Mouse (Mus musculus) intestine, embryonic 16.5 days (tissue): ENCODE measurements around the gene Helb. TPM values are rescaled to one million over a fixed set of nuclear protein-coding genes. Genes with fewer than 3 reads are reported as not detected.

Experiments
- ATAC-seq: fragments of 200-750 bp; cut with Nextera tagmentation; 2 replicates; pipeline ENCODE4 v1.8.0; 2017; ENCODE audit warnings: moderate TSS enrichment, moderate library complexity
- H3K27ac ChIP-seq: fragments of 300-500 bp; sonication (generic); 2 replicates; pipeline ENCODE4 v1.5.1; 2014; ENCODE audit warnings: mild to moderate bottlenecking, low read length
- H3K27me3 ChIP-seq: fragments of 300-500 bp; sonication (generic); replicated peaks from 2 replicates; pipeline ENCODE4 v1.6.1; 2014; ENCODE audit warnings: low read length, control low read depth, mixed read lengths; ENCODE audit not compliant: control insufficient read depth, insufficient read depth
- H3K36me3 ChIP-seq: fragments of 300-500 bp; sonication (generic); 2 replicates; pipeline ENCODE4 v1.6.1; 2014; ENCODE audit warnings: low read length, control low read depth; ENCODE audit not compliant: control insufficient read depth, insufficient read depth
- H3K4me1 ChIP-seq: fragments of 300-500 bp; sonication (generic); 2 replicates; pipeline ENCODE4 v1.6.1; 2014; ENCODE audit warnings: low read length, control low read depth, mixed read lengths; ENCODE audit not compliant: control insufficient read depth, insufficient read depth
- H3K4me2 ChIP-seq: fragments of 300-500 bp; sonication (generic); 2 replicates; pipeline ENCODE4 v1.6.1; 2014; ENCODE audit warnings: low read depth, low read length, control low read depth
- H3K4me3 ChIP-seq: fragments of 300-500 bp; sonication (generic); 2 replicates; pipeline ENCODE4 v1.5.1; 2014; ENCODE audit warnings: mild to moderate bottlenecking, low read length
- H3K9ac ChIP-seq: fragments of 300-500 bp; sonication (generic); 2 replicates; pipeline ENCODE4 v1.6.1; 2014; ENCODE audit warnings: low read depth, low read length
- H3K9me3 ChIP-seq: fragments of 300-500 bp; sonication (generic); 2 replicates; pipeline ENCODE4 v1.6.1; 2016; ENCODE audit warnings: low read length, control low read depth; ENCODE audit not compliant: control insufficient read depth
- WGBS: fragments of 180-500 bp; shearing (Covaris S2); extraction: QIAGEN DNeasy Blood & Tissue Kit; methylation state at CpG from one replicate; pipeline ENCODE4 v1.1.7; 2014; 5-methylcytosine and 5-hydroxymethylcytosine counted together
- polyA plus RNA-seq: library from polyadenylated mRNA; unstranded; fragments of >200 nt; fragmentation: Nextera tagmentation; extraction: Ambion mirVana; gene quantifications from 2 replicates; pipeline ENCODE4 v1.2.1, GENCODE M21; 2015

Helb gene
- polyA plus RNA-seq, 1 experiment from 2014 or later: 4.2 TPM

DNA sequence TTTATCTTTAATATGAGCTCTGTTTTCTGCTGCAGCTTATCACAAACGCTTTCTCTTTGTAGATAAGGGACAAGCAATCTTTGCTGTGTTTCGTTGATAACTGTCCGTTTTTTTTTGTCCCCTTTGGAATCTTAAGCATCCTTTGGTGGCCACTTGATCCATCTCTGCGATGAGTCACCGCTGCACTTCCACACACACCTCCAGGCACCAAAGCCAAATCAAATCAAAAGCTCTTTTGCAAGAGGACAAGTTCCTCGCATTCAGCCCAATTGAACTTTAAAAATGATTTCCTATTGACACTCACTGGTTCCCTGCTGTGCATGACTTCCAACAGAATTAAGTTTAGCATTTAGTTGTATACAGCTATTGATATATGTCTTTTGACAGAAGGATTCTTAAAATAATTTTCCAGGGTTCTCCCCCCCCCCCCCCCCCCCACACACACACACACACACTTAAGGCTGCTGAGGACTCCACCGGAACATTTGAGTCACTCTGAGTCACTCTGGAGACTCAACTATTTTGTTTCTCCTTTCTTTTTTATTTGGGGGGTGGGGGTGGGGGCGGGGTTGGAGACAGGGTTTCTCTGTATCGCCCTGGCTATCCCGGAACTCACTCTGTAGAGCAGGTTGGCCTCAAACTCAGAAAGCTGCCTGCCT is 52.1 kb downstream of the Helb start:
- Histone ChIP-seq H3K4me1 (no peaks in the 10 kb centered on the region), H3K36me3 (no peaks in the 10 kb centered on the region), H3K27ac (no peak overlapping the region), H3K9me3 (0 out of 2 replicates have a peak, but pooled peaks cover 4% of the 10 kb centered on the region), H3K4me3 (no peak overlapping the region), H3K27me3 (no peaks in the 10 kb centered on the region), H3K4me2 (no peak overlapping the region), H3K9ac (no peak overlapping the region)
- no peak for ATAC-seq
- 65% methylated on average over 10 of the region's 10 CpGs for WGBS

DNA sequence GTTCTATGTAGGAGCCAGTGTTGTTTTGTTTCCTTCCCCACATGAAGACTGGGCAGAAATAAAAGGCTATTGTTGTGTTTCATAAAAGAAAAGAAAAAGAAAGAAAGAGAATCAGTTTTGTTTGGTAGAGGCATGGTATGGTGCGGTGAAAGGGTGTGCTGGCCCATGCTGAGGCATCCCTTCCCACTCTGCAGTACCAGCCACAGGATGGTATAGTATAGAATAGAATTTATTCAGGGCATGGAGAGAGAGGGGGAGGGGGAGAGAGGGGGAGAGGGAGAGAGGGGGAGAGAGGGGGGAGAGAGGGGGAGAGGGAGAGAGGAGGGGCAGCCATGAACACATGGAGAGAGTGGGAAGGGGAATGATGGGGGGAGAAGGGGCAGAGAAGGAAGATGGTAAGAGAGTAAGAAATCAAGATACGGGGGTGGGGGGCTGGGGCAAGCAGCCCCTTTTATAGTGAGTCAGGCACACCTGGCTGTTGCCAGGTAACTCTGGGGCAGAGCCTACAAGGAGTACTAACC is 68.0 kb downstream of the Helb start:
- Histone ChIP-seq H3K27me3 (no peaks in the 10 kb centered on the region), H3K9ac (no peak overlapping the region), H3K4me2 (no peak overlapping the region), H3K36me3 (no peaks in the 10 kb centered on the region), H3K4me1 (no peaks in the 10 kb centered on the region), H3K27ac (no peak overlapping the region), H3K4me3 (no peak overlapping the region), H3K9me3 (no peaks in the 10 kb centered on the region)
- WGBS: 76% methylated on average over 2 of the region's 2 CpGs
- no peak for ATAC-seq

DNA sequence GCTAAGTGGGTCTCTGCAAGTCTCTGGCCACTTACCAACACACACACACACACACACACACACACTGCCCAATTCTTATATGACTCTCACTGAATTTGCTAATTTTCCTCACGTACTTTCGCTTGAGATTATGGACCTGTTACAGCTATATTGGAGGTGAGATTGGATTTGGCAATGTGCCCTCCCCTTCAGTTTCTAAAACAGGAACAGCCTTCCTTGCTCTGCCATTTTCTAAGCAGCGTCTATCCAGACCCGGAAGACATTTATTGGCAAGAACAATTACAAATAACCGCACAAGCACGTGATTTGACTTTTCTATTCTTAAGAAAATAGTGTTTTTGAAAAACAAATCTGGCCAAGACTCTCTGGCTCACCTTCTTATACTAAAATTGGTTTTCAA is 68.5 kb downstream of the Helb start:
- Histone ChIP-seq H3K27me3 (no peaks in the 10 kb centered on the region), H3K9me3 (no peaks in the 10 kb centered on the region), H3K9ac (no peak overlapping the region), H3K27ac (no peak overlapping the region), H3K4me3 (no peak overlapping the region), H3K36me3 (no peaks in the 10 kb centered on the region), H3K4me1 (no peaks in the 10 kb centered on the region), H3K4me2 (no peak overlapping the region)
- no peak for ATAC-seq
- 90% methylated on average over 6 of the region's 6 CpGs for WGBS

- Histone ChIP-seq H3K4me3 (no peak overlapping the region), H3K27me3 (no peaks in the 10 kb centered on the region), H3K27ac (no peak overlapping the region), H3K9me3 (no peaks in the 10 kb centered on the region), H3K4me1 (no peaks in the 10 kb centered on the region), H3K36me3 (no peaks in the 10 kb centered on the region), H3K9ac (no peak overlapping the region), H3K4me2 (no peak overlapping the region)
- 88% methylated on average over 5 of the region's 5 CpGs for WGBS
- no peak for ATAC-seq
Measured at GRCm38 (mm10) chr10:120038194-120038593, 74.6 kb downstream of the Helb start.

- H3K27ac ChIP-seq: no peak overlapping the region
- H3K4me2 ChIP-seq: no peak overlapping the region
- H3K9me3 ChIP-seq: no peaks in the 10 kb centered on the region
- no peaks in the 10 kb centered on the region for H3K36me3 ChIP-seq
- ATAC-seq: no peak
- H3K27me3 ChIP-seq: no peaks in the 10 kb centered on the region
- H3K9ac ChIP-seq: no peak overlapping the region
- H3K4me3 ChIP-seq: no peak overlapping the region
- 69% methylated on average over 6 of the region's 6 CpGs for WGBS
- no peaks in the 10 kb centered on the region for H3K4me1 ChIP-seq
Measured at GRCm38 (mm10) chr10:120035824-120036223, 77.0 kb downstream of the Helb start.

DNA sequence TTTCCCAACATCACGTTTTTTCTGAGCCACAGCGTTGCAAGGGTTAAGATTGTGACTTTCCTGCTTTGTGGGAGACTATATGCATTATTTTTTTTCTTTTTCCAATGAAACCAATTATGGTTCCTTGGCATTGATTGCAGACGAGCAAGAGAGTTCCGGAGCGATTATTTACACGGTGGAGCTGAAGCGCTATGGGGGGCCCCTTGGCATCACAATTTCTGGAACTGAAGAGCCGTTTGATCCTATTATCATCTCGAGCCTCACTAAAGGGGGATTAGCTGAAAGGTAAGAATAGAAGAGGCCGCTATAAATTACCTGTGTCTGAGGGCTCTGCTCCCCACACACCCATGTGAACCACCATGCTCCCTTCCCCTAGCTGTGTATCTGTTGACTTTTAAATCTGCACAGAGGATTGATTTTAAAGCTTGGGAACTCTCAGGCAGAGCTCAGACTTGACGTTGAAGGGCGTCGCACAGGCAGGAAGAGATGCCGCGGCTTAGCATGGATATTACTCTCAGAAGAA is 77.5 kb downstream of the Helb start:
- Histone ChIP-seq H3K36me3 (no peaks in the 10 kb centered on the region), H3K4me1 (no peaks in the 10 kb centered on the region), H3K4me2 (no peak overlapping the region), H3K27ac (no peak overlapping the region), H3K4me3 (no peak overlapping the region), H3K9ac (no peak overlapping the region), H3K9me3 (no peaks in the 10 kb centered on the region), H3K27me3 (no peaks in the 10 kb centered on the region)
- 48% methylated on average over 15 of the region's 15 CpGs for WGBS
- no peak for ATAC-seq

GRCm38 (mm10) chr10:120033866-120034265 is 78.9 kb downstream of the Helb start:
- Histone ChIP-seq H3K4me2 (no peak overlapping the region), H3K9me3 (no peaks in the 10 kb centered on the region), H3K27me3 (no peaks in the 10 kb centered on the region), H3K36me3 (no peaks in the 10 kb centered on the region), H3K4me3 (no peak overlapping the region), H3K9ac (no peak overlapping the region), H3K27ac (no peak overlapping the region), H3K4me1 (no peaks in the 10 kb centered on the region)
- no peak for ATAC-seq
- 85% methylated on average over 9 of the region's 9 CpGs for WGBS

Other genes starting within 250 kb of the Helb start
- gene Tmbim4, start 88.6 kb upstream of the Helb start, polyA plus RNA-seq: 140 and 151 TPM in 2 replicates
- gene Irak3, start 89.1 kb upstream of the Helb start, polyA plus RNA-seq: 1.1 and 1.4 TPM in 2 replicates
- 50.3 and 54.5 TPM in 2 replicates for gene Llph, start 114.1 kb upstream of the Helb start, polyA plus RNA-seq